Mouse (Mus musculus) hindbrain, embryonic 10.5 days (tissue): Measurements from ENCODE around the gene Gm42791. TPM values are rescaled to one million over a fixed set of nuclear protein-coding genes. Genes with fewer than 3 reads are reported as not detected.

Experiments used
- DNase-seq: peaks from one replicate; pipeline ENCODE4 v3.0.0-alpha.2; 2017; ENCODE audit warnings: low spot score
- H3K27ac ChIP-seq: fragments of 300-500 bp; sonication (generic); 2 replicates; pipeline ENCODE4 v1.5.1; 2016; ENCODE audit warnings: mild to moderate bottlenecking, moderate library complexity
- H3K27me3 ChIP-seq: fragments of 300-500 bp; sonication (generic); 2 replicates; pipeline ENCODE4 v1.6.1; 2016; ENCODE audit warnings: mild to moderate bottlenecking; ENCODE audit not compliant: poor library complexity, insufficient read depth, severe bottlenecking
- H3K36me3 ChIP-seq: fragments of 300-500 bp; sonication (generic); 2 replicates; pipeline ENCODE4 v1.6.1; 2016; ENCODE audit warnings: mild to moderate bottlenecking, moderate library complexity
- H3K4me1 ChIP-seq: fragments of 300-500 bp; sonication (generic); replicated peaks from 2 replicates; pipeline ENCODE4 v1.6.1; 2016; ENCODE audit warnings: mild to moderate bottlenecking
- H3K4me3 ChIP-seq: fragments of 300-500 bp; sonication (generic); 2 replicates; pipeline ENCODE4 v1.5.1; 2016; ENCODE audit warnings: mild to moderate bottlenecking, moderate library complexity
- H3K9me3 ChIP-seq: fragments of 300-500 bp; sonication (generic); 2 replicates; pipeline ENCODE4 v1.6.1; 2016; ENCODE audit warnings: mild to moderate bottlenecking, moderate library complexity
- WGBS: fragments of 180-500 bp; shearing (Covaris S2); methylation state at CpG from one replicate; pipeline ENCODE4 v1.1.7; 2016; 5-methylcytosine and 5-hydroxymethylcytosine counted together
- polyA plus RNA-seq: library from polyadenylated mRNA; unstranded; fragments of >200 nt; fragmentation: Nextera tagmentation; extraction: Ambion mirVana; gene quantifications from 2 replicates; pipeline ENCODE4 v1.2.1, GENCODE M21; 2016

The Gm42791 gene
- polyA plus RNA-seq, 1 experiment from 2014 or later: 3.8 TPM

- no peak overlapping the region for H3K4me3 ChIP-seq
- no peaks in the 10 kb centered on the region for H3K36me3 ChIP-seq
- DNase-seq: no peak
- H3K9me3 ChIP-seq: no peaks in the 10 kb centered on the region
- no peaks in the 10 kb centered on the region for H3K4me1 ChIP-seq
- 84% methylated on average over 5 of the region's 5 CpGs for WGBS
- H3K27me3 ChIP-seq: no peaks in the 10 kb centered on the region
- no peak overlapping the region for H3K27ac ChIP-seq
These were observed 41.8 kb downstream of the Gm42791 start for GRCm38 (mm10) chr5:148953098-148953497.

- peak; percentile 48 for DNase-seq
- Histone ChIP-seq H3K27ac (no peak overlapping the region), H3K36me3 (no peaks in the 10 kb centered on the region), H3K9me3 (no peaks in the 10 kb centered on the region), H3K4me1 (no peaks in the 10 kb centered on the region), H3K4me3 (no peak overlapping the region), H3K27me3 (no peaks in the 10 kb centered on the region)
- 43% methylated on average over 6 of the region's 6 CpGs for WGBS
These were observed 42.5 kb downstream of the Gm42791 start for GRCm38 (mm10) chr5:148952419-148952818.

GRCm38 (mm10) chr5:148951360-148951759 is 43.6 kb downstream of the Gm42791 start:
- no peak for DNase-seq
- no peaks in the 10 kb centered on the region for H3K9me3 ChIP-seq
- H3K27me3 ChIP-seq: no peaks in the 10 kb centered on the region
- 93% methylated on average over 5 of the region's 5 CpGs for WGBS
- no peak overlapping the region for H3K27ac ChIP-seq
- no peaks in the 10 kb centered on the region for H3K4me1 ChIP-seq
- no peaks in the 10 kb centered on the region for H3K36me3 ChIP-seq
- no peak overlapping the region for H3K4me3 ChIP-seq

GRCm38 (mm10) chr5:148950064-148950463 is 44.9 kb downstream of the Gm42791 start:
- 56% methylated on average over 15 of the region's 15 CpGs for WGBS
- H3K27ac ChIP-seq: 0 out of 2 replicates have a peak overlapping the region, but pooled peaks have one; percentile 8
- DNase-seq: no peak

GRCm38 (mm10) chr5:148948577-148948976 is 46.4 kb downstream of the Gm42791 start:
- H3K36me3 ChIP-seq: no peaks in the 10 kb centered on the region
- WGBS: 78% methylated on average over 9 of the region's 9 CpGs
- no peak overlapping the region for H3K4me3 ChIP-seq
- H3K9me3 ChIP-seq: no peaks in the 10 kb centered on the region
- no peak for DNase-seq
- H3K27me3 ChIP-seq: no peaks in the 10 kb centered on the region
- peaks cover 5% of the 10 kb centered on the region for H3K4me1 ChIP-seq
- no peak overlapping the region for H3K27ac ChIP-seq

More at GRCm38 (mm10) chr5:148950064-148950463, 44.9 kb downstream of the Gm42791 start:
- Histone ChIP-seq H3K27me3 (no peaks in the 10 kb centered on the region), H3K36me3 (no peaks in the 10 kb centered on the region), H3K4me1 (no peaks in the 10 kb centered on the region), H3K9me3 (no peaks in the 10 kb centered on the region), H3K4me3 (no peak overlapping the region)

- Histone ChIP-seq H3K27ac (no peak overlapping the region), H3K4me3 (no peak overlapping the region), H3K9me3 (peaks cover 7% of the 10 kb centered on the region), H3K27me3 (no peaks in the 10 kb centered on the region), H3K36me3 (no peaks in the 10 kb centered on the region), H3K4me1 (peaks cover 14% of the 10 kb centered on the region)
- DNase-seq: no peak
- WGBS: 68% methylated on average over 4 of the region's 4 CpGs
These were observed 47.5 kb downstream of the Gm42791 start for GRCm38 (mm10) chr5:148947412-148947811.

GRCm38 (mm10) chr5:148946787-148947186 is 48.2 kb downstream of the Gm42791 start:
- Histone ChIP-seq H3K27me3 (no peaks in the 10 kb centered on the region), H3K27ac (no peak overlapping the region), H3K36me3 (no peaks in the 10 kb centered on the region), H3K4me1 (peaks cover 14% of the 10 kb centered on the region), H3K9me3 (peaks cover 9% of the 10 kb centered on the region), H3K4me3 (no peak overlapping the region)
- DNase-seq: no peak
- 73% methylated on average over 5 of the region's 5 CpGs for WGBS

GRCm38 (mm10) chr5:148945735-148946134 is 49.2 kb downstream of the Gm42791 start:
- no peak overlapping the region for H3K4me3 ChIP-seq
- no peaks in the 10 kb centered on the region for H3K36me3 ChIP-seq
- H3K9me3 ChIP-seq: peaks cover 9% of the 10 kb centered on the region
- DNase-seq: no peak
- H3K4me1 ChIP-seq: peaks cover 14% of the 10 kb centered on the region
- WGBS: 78% methylated on average over 2 of the region's 2 CpGs
- no peak overlapping the region for H3K27ac ChIP-seq
- no peaks in the 10 kb centered on the region for H3K27me3 ChIP-seq

GRCm38 (mm10) chr5:148944024-148944423 is 50.9 kb downstream of the Gm42791 start:
- Histone ChIP-seq H3K4me3 (no peak overlapping the region), H3K9me3 (peaks cover 9% of the 10 kb centered on the region), H3K36me3 (no peaks in the 10 kb centered on the region), H3K27me3 (no peaks in the 10 kb centered on the region), H3K27ac (peak overlapping the region; percentile 62), H3K4me1 (peaks cover 22% of the 10 kb centered on the region)
- 75% methylated on average over 8 of the region's 8 CpGs for WGBS
- no peak for DNase-seq

GRCm38 (mm10) chr5:148943444-148943843 is 51.5 kb downstream of the Gm42791 start:
- H3K27me3 ChIP-seq: no peaks in the 10 kb centered on the region
- peaks cover 22% of the 10 kb centered on the region for H3K4me1 ChIP-seq
- WGBS: 70% methylated on average over 10 of the region's 10 CpGs
- no peaks in the 10 kb centered on the region for H3K36me3 ChIP-seq
- DNase-seq: no peak
- peak overlapping the region; percentile 62 for H3K27ac ChIP-seq
- peaks cover 9% of the 10 kb centered on the region for H3K9me3 ChIP-seq
- H3K4me3 ChIP-seq: no peak overlapping the region

GRCm38 (mm10) chr5:148942957-148943356 is 52.0 kb downstream of the Gm42791 start:
- H3K4me3 ChIP-seq: no peak overlapping the region
- peaks cover 22% of the 10 kb centered on the region for H3K4me1 ChIP-seq
- DNase-seq: no peak
- H3K27me3 ChIP-seq: no peaks in the 10 kb centered on the region
- H3K36me3 ChIP-seq: no peaks in the 10 kb centered on the region
- 52% methylated on average over 11 of the region's 11 CpGs for WGBS
- H3K27ac ChIP-seq: peak overlapping the region; percentile 62; the same call in 1 of the 2 replicates
- peaks cover 9% of the 10 kb centered on the region for H3K9me3 ChIP-seq

GRCm38 (mm10) chr5:148942305-148942704 is 52.6 kb downstream of the Gm42791 start:
- Histone ChIP-seq H3K9me3 (peaks cover 9% of the 10 kb centered on the region), H3K36me3 (no peaks in the 10 kb centered on the region), H3K4me1 (peaks cover 22% of the 10 kb centered on the region), H3K27ac (no peak overlapping the region), H3K27me3 (no peaks in the 10 kb centered on the region), H3K4me3 (no peak overlapping the region)
- 93% methylated on average over 6 of the region's 6 CpGs for WGBS
- no peak for DNase-seq

- WGBS: 93% methylated on average over 10 of the region's 10 CpGs
- H3K27ac ChIP-seq: peak overlapping the region; percentile 31; the same call in 1 of the 2 replicates
- no peak overlapping the region for H3K4me3 ChIP-seq
- H3K36me3 ChIP-seq: no peaks in the 10 kb centered on the region
- H3K4me1 ChIP-seq: peaks cover 22% of the 10 kb centered on the region
- no peaks in the 10 kb centered on the region for H3K27me3 ChIP-seq
- no peak for DNase-seq
- peaks cover 9% of the 10 kb centered on the region for H3K9me3 ChIP-seq
These were observed 53.1 kb downstream of the Gm42791 start for GRCm38 (mm10) chr5:148941867-148942266.

- H3K4me1 ChIP-seq: peaks cover 26% of the 10 kb centered on the region
- H3K27me3 ChIP-seq: no peaks in the 10 kb centered on the region
- peak overlapping the region; percentile 40; the same call in 1 of the 2 replicates for H3K27ac ChIP-seq
- peaks cover 13% of the 10 kb centered on the region for H3K9me3 ChIP-seq
- WGBS: 75% methylated on average over 11 of the region's 11 CpGs
- DNase-seq: no peak
- no peak overlapping the region for H3K4me3 ChIP-seq
- no peaks in the 10 kb centered on the region for H3K36me3 ChIP-seq
These were observed 55.0 kb downstream of the Gm42791 start for GRCm38 (mm10) chr5:148939948-148940382.
